Mouse (Mus musculus) MEL (cell line): ENCODE measurements at regions not wholly inside any gene's neighbourhood (a gene's known extent, or its start where the extent isn't known, plus 50 kb on each side); places are given as distances from the start of the nearest gene placed in this dataset.

Experiments
- DNase-seq: peaks from one replicate; pipeline ENCODE4 v3.0.0; 2011; ENCODE audit warnings: low read depth, low spot score
- H3K27ac ChIP-seq: 2 replicates; pipeline ENCODE4 v1.5.1; 2012; ENCODE audit warnings: low read depth, mild to moderate bottlenecking, control low read depth, low read length, moderate library complexity; ENCODE audit not compliant: control insufficient read depth
- H3K27me3 ChIP-seq, 2 experiments: fragments of 150-350 bp in 1 of 2; sonication (generic) in 1 of 2; 2 replicates each; pipeline ENCODE4 v1.6.1; 2012; ENCODE audit warnings: low read length in 2 of 2, mild to moderate bottlenecking in 2 of 2, improper control_type of control experiment in 1 of 2, moderate library complexity in 1 of 2; ENCODE audit not compliant: insufficient read depth in 2 of 2, control insufficient read depth in 1 of 2
- H3K36me3 ChIP-seq, 2 experiments: 2 replicates each; pipeline ENCODE4 v1.6.1; 2012 to 2014; ENCODE audit warnings: low read length in 2 of 2, improper control_type of control experiment in 1 of 2, inconsistent platforms in 1 of 2, mild to moderate bottlenecking in 1 of 2; ENCODE audit not compliant: insufficient read depth in 2 of 2, control insufficient read depth in 1 of 2
- H3K4me1 ChIP-seq, 2 experiments: fragments of 150-350 bp in 1 of 2; sonication (generic) in 1 of 2; 2 replicates each; pipeline ENCODE4 v1.6.1; 2012; ENCODE audit warnings: low read length in 2 of 2, improper control_type of control experiment in 1 of 2, mild to moderate bottlenecking in 1 of 2; ENCODE audit not compliant: insufficient read depth in 2 of 2, control insufficient read depth in 1 of 2
- H3K4me3 ChIP-seq, 2 experiments: fragments of 150-350 bp in 1 of 2; sonication (generic) in 1 of 2; 2 replicates each; pipeline ENCODE4 v1.5.1; 2012; ENCODE audit warnings: low read depth in 2 of 2, low read length in 2 of 2, mild to moderate bottlenecking in 2 of 2, moderate library complexity in 2 of 2, control low read depth in 1 of 2, improper control_type of control experiment in 1 of 2; ENCODE audit not compliant: control insufficient read depth in 1 of 2, insufficient read depth in 1 of 2
- H3K79me2 ChIP-seq: 2 replicates; pipeline ENCODE4 v1.6.1; 2012; ENCODE audit warnings: mild to moderate bottlenecking, low read length, moderate library complexity; ENCODE audit not compliant: control insufficient read depth, poor library complexity, insufficient read depth
- H3K9ac ChIP-seq: 2 replicates; pipeline ENCODE4 v1.6.1; 2012; ENCODE audit warnings: low read depth, mild to moderate bottlenecking, control low read depth, low read length, moderate library complexity; ENCODE audit not compliant: control insufficient read depth, poor library complexity, severe bottlenecking
- H3K9me3 ChIP-seq: fragments of 150-350 bp; sonication (generic); replicated peaks from 2 replicates; pipeline ENCODE4 v1.6.1; 2012; ENCODE audit warnings: mild to moderate bottlenecking, low read length, improper control_type of control experiment, moderate library complexity; ENCODE audit not compliant: insufficient read depth
- BHLHE40 ChIP-seq: IDR thresholded peaks from 2 replicates; pipeline ENCODE4 v1.6.1; 2012; ENCODE audit warnings: low read depth, mild to moderate bottlenecking, inconsistent platforms, low read length, improper control_type of control experiment, borderline replicate concordance
- E2F4 ChIP-seq: IDR thresholded peaks from 2 replicates; pipeline ENCODE4 v1.6.1; 2011; ENCODE audit warnings: low read depth, low read length, improper control_type of control experiment, borderline replicate concordance
- ELF1 ChIP-seq: IDR thresholded peaks from 2 replicates; pipeline ENCODE4 v1.6.1; 2014; ENCODE audit warnings: low read depth, mild to moderate bottlenecking, inconsistent platforms, low read length, improper control_type of control experiment, moderate library complexity
- GABPA ChIP-seq: IDR thresholded peaks from 2 replicates; pipeline ENCODE4 v1.6.1; 2012; ENCODE audit warnings: low read depth, mild to moderate bottlenecking, inconsistent platforms, low read length, improper control_type of control experiment, moderate library complexity
- GATA1 ChIP-seq: IDR thresholded peaks from 2 replicates; pipeline ENCODE4 v1.6.1; 2011; ENCODE audit warnings: low read depth, low read length, improper control_type of control experiment
- HCFC1 ChIP-seq: IDR thresholded peaks from 2 replicates; pipeline ENCODE4 v1.6.1; 2012; ENCODE audit warnings: low read depth, mild to moderate bottlenecking, inconsistent platforms, low read length, improper control_type of control experiment, moderate library complexity
- JUND ChIP-seq: IDR thresholded peaks from 2 replicates; pipeline ENCODE4 v1.6.1; 2011; ENCODE audit warnings: low read depth, mild to moderate bottlenecking, improper control_type of control experiment, low read length
- KAT2A ChIP-seq: conservative IDR thresholded peaks from 2 replicates; pipeline ENCODE4 v1.6.1; 2012; ENCODE audit warnings: low read depth, low read length, improper control_type of control experiment, inconsistent platforms
- MAFK ChIP-seq: IDR thresholded peaks from 2 replicates; pipeline ENCODE4 v1.6.1; 2011; ENCODE audit warnings: low read depth, mild to moderate bottlenecking, low read length, improper control_type of control experiment, borderline replicate concordance
- MAX ChIP-seq: IDR thresholded peaks from 2 replicates; pipeline ENCODE4 v1.6.1; 2011; ENCODE audit warnings: low read length, improper control_type of control experiment
- MEF2A ChIP-seq: IDR thresholded peaks from 2 replicates; pipeline ENCODE4 v1.6.1; 2014; ENCODE audit warnings: low read depth, mild to moderate bottlenecking, inconsistent platforms, low read length, improper control_type of control experiment; ENCODE audit not compliant: poor library complexity, insufficient replicate concordance, severe bottlenecking; ENCODE audit errors: extremely low read depth
- MYB ChIP-seq: IDR thresholded peaks from 2 replicates; pipeline ENCODE4 v1.6.1; 2011; ENCODE audit warnings: mild to moderate bottlenecking, low read depth, low read length, improper control_type of control experiment
- NELFE ChIP-seq: IDR thresholded peaks from 2 replicates; pipeline ENCODE4 v1.6.1; 2011; ENCODE audit warnings: low read depth, low read length, improper control_type of control experiment
- POLR2A ChIP-seq, 2 experiments: IDR thresholded peaks; 2 replicates each; pipeline ENCODE4 v1.6.1; 2011 to 2012; ENCODE audit warnings: low read length in 2 of 2, mild to moderate bottlenecking in 2 of 2, control low read depth in 1 of 2, improper control_type of control experiment in 1 of 2, low read depth in 1 of 2, moderate library complexity in 1 of 2; ENCODE audit not compliant: control insufficient read depth in 1 of 2, insufficient read depth in 1 of 2, poor library complexity in 1 of 2
- RAD21 ChIP-seq: IDR thresholded peaks from 2 replicates; pipeline ENCODE4 v1.6.1; 2011; ENCODE audit warnings: mild to moderate bottlenecking, low read depth, low read length, improper control_type of control experiment
- SIN3A ChIP-seq: IDR thresholded peaks from 2 replicates; pipeline ENCODE4 v1.6.1; 2012; ENCODE audit warnings: low read length, improper control_type of control experiment, inconsistent platforms
- SMC3 ChIP-seq: IDR thresholded peaks from 2 replicates; pipeline ENCODE4 v1.6.1; 2011; ENCODE audit warnings: low read depth, low read length, improper control_type of control experiment
- TAL1 ChIP-seq: IDR thresholded peaks from 2 replicates; pipeline ENCODE4 v1.6.1; 2012; ENCODE audit warnings: mild to moderate bottlenecking, inconsistent platforms, low read length, moderate library complexity, mixed read lengths
- TBP ChIP-seq: IDR thresholded peaks from 2 replicates; pipeline ENCODE4 v1.8.0; 2011; ENCODE audit warnings: low read depth, low read length, improper control_type of control experiment
- USF1 ChIP-seq: IDR thresholded peaks from 2 replicates; pipeline ENCODE4 v1.6.1; 2014; ENCODE audit warnings: low read depth, mild to moderate bottlenecking, inconsistent platforms, low read length, improper control_type of control experiment, moderate library complexity
- ZC3H11A ChIP-seq: IDR thresholded peaks from 2 replicates; pipeline ENCODE4 v1.6.1; 2012; ENCODE audit warnings: low read depth, mild to moderate bottlenecking, inconsistent platforms, low read length, improper control_type of control experiment
- ZMIZ1 ChIP-seq: IDR thresholded peaks from 2 replicates; pipeline ENCODE4 v1.6.1; 2012; ENCODE audit warnings: low read depth, mild to moderate bottlenecking, inconsistent platforms, low read length, improper control_type of control experiment, moderate library complexity

DNA sequence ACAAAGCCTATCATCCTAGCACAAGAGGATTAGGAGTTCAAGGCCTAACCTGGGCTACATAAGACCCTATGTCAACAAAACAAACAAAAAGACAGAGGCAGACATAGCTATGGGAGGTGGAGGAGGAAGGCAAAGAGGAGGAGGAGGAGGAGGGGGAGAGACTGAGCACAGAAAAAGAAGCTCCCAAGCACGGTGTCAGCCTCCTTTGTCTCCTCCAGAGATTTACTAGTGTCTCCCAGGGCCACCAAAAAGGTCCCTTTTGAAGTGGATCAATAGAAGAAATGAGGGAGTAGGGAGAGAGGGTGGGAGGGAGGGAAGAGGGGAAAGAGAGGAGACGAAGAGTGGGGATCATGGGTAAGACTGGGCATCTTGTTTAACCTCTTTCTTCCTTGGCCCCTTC, 80.5 kb upstream of the Maml3 start:
- Histone ChIP-seq H3K27me3 (0 out of 4 replicates have a peak, but pooled peaks cover 0 to 1% of the 10 kb centered on the region in 2 experiments), H3K9me3 (no peaks in the 10 kb centered on the region), H3K27ac (no peak overlapping the region), H3K4me1 (peaks cover 3 to 7% of the 10 kb centered on the region in 2 experiments), H3K79me2 (no peaks in the 10 kb centered on the region), H3K9ac (no peak overlapping the region), H3K36me3 (peaks cover 0 to 6% of the 10 kb centered on the region in 2 experiments; a peak in 2 of 4 replicates), H3K4me3 (no peak overlapping the region)
- TF ChIP-seq BHLHE40 (no peak), SMC3 (no peak), JUND (no peak), MYB (no peak), MEF2A (no peak), ELF1 (no peak), TAL1 (no peak), TBP (no peak), ZMIZ1 (no peak), NELFE (no peak), GABPA (no peak), ZC3H11A (no peak), HCFC1 (no peak), MAFK (no peak), MAX (no peak), E2F4 (no peak), POLR2A (IDR thresholded peaks at IDR 0.05; ENCODE audit: control insufficient read depth in 1 of 2, insufficient read depth in 1 of 2, low read depth in 1 of 2, low read length in 2 of 2, poor library complexity in 1 of 2) (no peak)
- DNase-seq, result no peak

DNA sequence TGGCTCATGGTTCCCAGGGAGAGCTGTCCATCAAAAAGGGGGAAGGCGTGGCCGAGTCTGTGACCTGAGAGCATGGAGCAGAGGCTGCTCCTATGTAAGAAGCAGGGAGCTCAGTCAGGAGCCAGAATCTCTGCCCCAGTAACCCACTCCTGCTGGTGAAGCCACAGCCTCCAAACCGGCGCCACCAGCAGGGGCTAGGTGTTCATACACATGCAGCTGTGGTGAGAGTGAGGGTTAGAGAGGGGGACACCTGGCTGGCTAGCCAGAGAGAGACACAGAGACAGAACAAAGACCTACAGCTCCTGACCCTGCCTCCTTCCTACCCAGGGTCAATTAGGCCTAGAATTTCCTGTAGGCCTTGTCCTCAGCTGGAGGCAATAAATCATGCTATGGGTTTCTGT, 80.7 kb upstream of the Foxo1 start:
- TF ChIP-seq ZMIZ1, result no peak
- no peak for TF ChIP-seq SIN3A
- TF ChIP-seq RAD21, result no peak
- TF ChIP-seq TBP, result no peak
- no peak for TF ChIP-seq GATA1
- no peak for TF ChIP-seq KAT2A
- no peak for TF ChIP-seq E2F4
- TF ChIP-seq USF1, result no peak
- TF ChIP-seq BHLHE40, result no peak
- H3K27me3 ChIP-seq, result 0 out of 4 replicates have a peak, but pooled peaks cover 0 to 1% of the 10 kb centered on the region in 2 experiments
- no peaks in the 10 kb centered on the region for H3K79me2 ChIP-seq
- no peak overlapping the region for H3K27ac ChIP-seq
- peaks cover 0 to 3% of the 10 kb centered on the region in 2 experiments; a peak in 2 of 4 replicates for H3K4me1 ChIP-seq
- no peak overlapping the region for H3K9ac ChIP-seq
- H3K9me3 ChIP-seq, result no peaks in the 10 kb centered on the region
- no peak for DNase-seq
- H3K4me3 ChIP-seq, result no peak overlapping the region
- H3K36me3 ChIP-seq, result no peaks in the 10 kb centered on the region
